Mouse (Mus musculus) CD4-positive, CD25-positive, alpha-beta regulatory T cell, adult 4 months (primary cell): ENCODE data around the gene Ssr4. TPM values are rescaled to one million over a fixed set of nuclear protein-coding genes. Genes with fewer than 3 reads are reported as not detected.
A peak's percentile ranks its signal among the peaks of the same experiment; 100 is the strongest.
"Not testable (repeated sequence)": the region's sequence is repeated elsewhere in the genome, so short reads cannot be mapped to it uniquely, and the experiment has no call there.

Experiments used
- ATAC-seq: one replicate; pipeline ENCODE4 v1.8.0; 2017
- polyA plus RNA-seq, 2 experiments: library from polyadenylated mRNA; unstranded; fragments of 100-300 nt; shearing (Covaris generic); gene quantifications; one replicate each; pipeline ENCODE4 v1.2.1; 2017

Gene Ssr4
- 100 to 1,000 TPM; 214 to 239 TPM for polyA plus RNA-seq

GRCm38 (mm10) chrX:73786364-73787224 lies at the start of gene Ssr4, which contains the start of gene Idh3g:
TSS of gene Ssr4 (plus strand) at chrX:73787028.
TSS of gene Idh3g (minus strand) at chrX:73786897.
- ATAC-seq = peak; percentile 88

GRCm38 (mm10) chrX:73738155-73738554 lies 48.7 kb upstream of the Ssr4 start:
- ATAC-seq = no peak

- ATAC-seq = no peak
Measured at GRCm38 (mm10) chrX:73739151-73739550, 47.7 kb upstream of the Ssr4 start.

- not testable (repeated sequence) for ATAC-seq
Measured at GRCm38 (mm10) chrX:73739841-73740240, 47.0 kb upstream of the Ssr4 start.

GRCm38 (mm10) chrX:73744774-73745481 lies 41.9 kb upstream of the Ssr4 start:
- ATAC-seq = no peak

GRCm38 (mm10) chrX:73748977-73749376 lies 37.9 kb upstream of the Ssr4 start:
- no peak for ATAC-seq

GRCm38 (mm10) chrX:73756334-73757140 lies 30.3 kb upstream of the Ssr4 start, which contains the start of gene Plxnb3:
TSS of gene Plxnb3 (plus strand) at chrX:73757090.
- no peak for ATAC-seq

GRCm38 (mm10) chrX:73758611-73759290 lies 28.1 kb upstream of the Ssr4 start:
- no peak for ATAC-seq

GRCm38 (mm10) chrX:73765311-73765710 lies 21.5 kb upstream of the Ssr4 start:
- no peak for ATAC-seq

- no peak for ATAC-seq
Measured at GRCm38 (mm10) chrX:73767267-73767666, 19.6 kb upstream of the Ssr4 start.

GRCm38 (mm10) chrX:73774168-73774760 lies 12.6 kb upstream of the Ssr4 start, which contains the start of gene Srpk3:
TSS of gene Srpk3 (plus strand) at chrX:73774405.
- ATAC-seq = no peak

GRCm38 (mm10) chrX:73774802-73775483 lies 11.9 kb upstream of the Ssr4 start:
- no peak for ATAC-seq

GRCm38 (mm10) chrX:73782227-73782626 lies 4.6 kb upstream of the Ssr4 start:
- no peak for ATAC-seq

- no peak for ATAC-seq
Measured at GRCm38 (mm10) chrX:73785666-73786065, 1.2 kb upstream of the Ssr4 start.

- ATAC-seq = peak; percentile 38
Measured at GRCm38 (mm10) chrX:73787225-73787558, 364 bp downstream of the Ssr4 start.

- no peak for ATAC-seq
Measured at GRCm38 (mm10) chrX:73788501-73788900, 1.7 kb downstream of the Ssr4 start.

GRCm38 (mm10) chrX:73793039-73793438 lies 6.2 kb downstream of the Ssr4 start:
- no peak for ATAC-seq

- no peak for ATAC-seq
Measured at GRCm38 (mm10) chrX:73793505-73793904, 6.7 kb downstream of the Ssr4 start.

- no peak for ATAC-seq
Measured at GRCm38 (mm10) chrX:73797511-73797910, 10.7 kb downstream of the Ssr4 start.

GRCm38 (mm10) chrX:73798502-73798901 lies 11.7 kb downstream of the Ssr4 start:
- peak; percentile 83 for ATAC-seq

GRCm38 (mm10) chrX:73805814-73806213 lies 19.0 kb downstream of the Ssr4 start:
- ATAC-seq = no peak
